Mouse (Mus musculus) heart, embryonic 11.5 days (tissue): ENCODE measurements around the gene Smyd1. TPM values are rescaled to one million over a fixed set of nuclear protein-coding genes. Genes with fewer than 3 reads are reported as not detected.
A peak's percentile ranks its signal among the peaks of the same experiment; 100 is the strongest.

Experiments used
- ATAC-seq: fragments of 200-750 bp; cut with Nextera tagmentation; replicated peaks from 2 replicates; pipeline ENCODE4 v1.8.0; 2017; ENCODE audit warnings: moderate library complexity; ENCODE audit not compliant: insufficient number of reproducible peaks, low FRiP score, low TSS enrichment
- H3K27ac ChIP-seq: fragments of 300-500 bp; sonication (generic); 2 replicates; pipeline ENCODE4 v1.5.1; 2014; ENCODE audit warnings: mild to moderate bottlenecking, low read depth, low read length
- H3K27me3 ChIP-seq: fragments of 300-500 bp; sonication (generic); 2 replicates; pipeline ENCODE4 v1.6.1; 2014; ENCODE audit warnings: mild to moderate bottlenecking, low read length, mixed read lengths; ENCODE audit not compliant: control insufficient read depth, insufficient read depth
- H3K36me3 ChIP-seq: fragments of 300-500 bp; sonication (generic); 2 replicates; pipeline ENCODE4 v1.6.1; 2014; ENCODE audit warnings: mild to moderate bottlenecking, low read length, moderate library complexity, mixed read lengths; ENCODE audit not compliant: control insufficient read depth, insufficient read depth
- H3K4me1 ChIP-seq: fragments of 300-500 bp; sonication (generic); 2 replicates; pipeline ENCODE4 v1.6.1; 2014; ENCODE audit warnings: low read length; ENCODE audit not compliant: control insufficient read depth, insufficient read depth
- H3K4me2 ChIP-seq: fragments of 300-500 bp; sonication (generic); 2 replicates; pipeline ENCODE4 v1.6.1; 2014; ENCODE audit warnings: mild to moderate bottlenecking, moderate library complexity
- H3K4me3 ChIP-seq: fragments of 300-500 bp; sonication (generic); 2 replicates; pipeline ENCODE4 v1.5.1; 2014; ENCODE audit warnings: low read depth, low read length
- H3K9ac ChIP-seq: fragments of 300-500 bp; sonication (generic); 2 replicates; pipeline ENCODE4 v1.6.1; 2014; ENCODE audit warnings: mild to moderate bottlenecking, low read depth, low read length, moderate library complexity
- H3K9me3 ChIP-seq: fragments of 300-500 bp; sonication (generic); replicated peaks from 2 replicates; pipeline ENCODE4 v1.6.1; 2016; ENCODE audit warnings: low read length; ENCODE audit not compliant: control insufficient read depth
- WGBS: fragments of 180-500 bp; shearing (Covaris S2); extraction: QIAGEN DNeasy Blood & Tissue Kit; methylation state at CpG from one replicate; pipeline ENCODE4 v1.1.7; 2014; ENCODE audit not compliant: insufficient replicate concordance; 5-methylcytosine and 5-hydroxymethylcytosine counted together
- polyA plus RNA-seq: library from polyadenylated mRNA; unstranded; fragments of >200 nt; fragmentation: Nextera tagmentation; extraction: Ambion mirVana; gene quantifications from 2 replicates; pipeline ENCODE4 v1.2.1, GENCODE M21; 2014

Gene Smyd1
- polyA plus RNA-seq, 1 experiment from 2014 or later = 164 TPM

DNA sequence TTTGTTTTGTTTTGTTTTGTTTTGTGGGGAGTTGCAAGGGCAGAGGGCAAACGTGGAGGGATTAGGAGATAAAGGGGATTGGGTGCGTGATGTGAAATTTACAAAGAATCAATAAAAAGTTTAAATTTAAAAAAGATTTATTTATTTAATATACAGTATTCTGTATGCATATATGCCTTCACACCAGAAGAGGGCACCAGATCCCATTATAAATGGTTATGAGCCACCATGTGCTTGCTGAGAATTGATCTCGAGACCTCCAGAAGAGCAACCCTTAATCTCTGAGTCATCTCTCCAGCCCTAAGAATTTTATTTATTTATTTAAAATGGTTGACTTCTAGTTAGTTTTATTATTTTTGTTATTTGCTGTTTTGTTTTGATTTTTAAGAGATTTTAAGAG is 78.8 kb downstream of the Smyd1 start:
- Histone ChIP-seq H3K4me2 (no peak overlapping the region), H3K9me3 (no peaks in the 10 kb centered on the region), H3K36me3 (no peaks in the 10 kb centered on the region; the same call in 1 of the 2 replicates), H3K4me1 (peaks cover 13% of the 10 kb centered on the region), H3K4me3 (no peak overlapping the region), H3K9ac (no peak overlapping the region), H3K27ac (no peak overlapping the region), H3K27me3 (no peaks in the 10 kb centered on the region)
- 82% methylated on average over 3 of the region's 3 CpGs for WGBS
- ATAC-seq = no peak

DNA sequence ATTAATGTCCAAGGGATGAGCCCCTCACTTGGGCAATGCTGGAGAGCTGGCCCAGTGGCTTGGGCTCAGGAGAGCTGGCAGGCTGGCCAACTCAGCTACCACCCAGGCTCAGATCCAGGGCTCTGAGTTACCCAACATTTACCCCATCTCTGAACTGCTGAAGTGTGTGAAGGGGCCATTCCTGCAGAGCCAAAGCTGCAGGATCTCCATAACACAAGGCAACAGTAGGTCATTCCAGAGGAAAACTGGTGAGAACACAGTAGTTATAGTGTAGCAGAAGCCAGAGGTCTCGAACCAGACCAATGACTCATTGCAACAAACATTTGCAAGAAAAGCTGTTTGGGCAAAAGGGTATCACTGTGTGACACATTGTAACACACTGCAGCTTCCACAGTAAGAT is 79.2 kb downstream of the Smyd1 start:
- no peak for ATAC-seq
- H3K27ac ChIP-seq = no peak overlapping the region
- no peaks in the 10 kb centered on the region for H3K9me3 ChIP-seq
- H3K4me3 ChIP-seq = no peak overlapping the region
- H3K36me3 ChIP-seq = no peaks in the 10 kb centered on the region; the same call in 1 of the 2 replicates
- peaks cover 13% of the 10 kb centered on the region for H3K4me1 ChIP-seq
- H3K9ac ChIP-seq = no peak overlapping the region
- H3K27me3 ChIP-seq = no peaks in the 10 kb centered on the region
- WGBS = 63% methylated on average over 1 of the region's 1 CpGs
- H3K4me2 ChIP-seq = no peak overlapping the region

GRCm38 (mm10) chr6:71240831-71241230 is 81.2 kb downstream of the Smyd1 start:
- no peak overlapping the region for H3K4me2 ChIP-seq
- H3K27ac ChIP-seq = peak overlapping the region; percentile 35; the same call in 1 of the 2 replicates
- H3K36me3 ChIP-seq = peaks cover 3% of the 10 kb centered on the region; the same call in 1 of the 2 replicates

GRCm38 (mm10) chr6:71239069-71239750 is 82.8 kb downstream of the Smyd1 start:
- no peaks in the 10 kb centered on the region for H3K27me3 ChIP-seq
- H3K4me2 ChIP-seq = no peak overlapping the region
- WGBS = 88% methylated on average over 26 of the region's 26 CpGs
- H3K9me3 ChIP-seq = no peaks in the 10 kb centered on the region
- H3K36me3 ChIP-seq = peaks cover 5% of the 10 kb centered on the region; the same call in 1 of the 2 replicates
- no peak overlapping the region for H3K27ac ChIP-seq
- ATAC-seq = no peak
- no peak overlapping the region for H3K4me3 ChIP-seq
- H3K9ac ChIP-seq = no peak overlapping the region
- peaks cover 13% of the 10 kb centered on the region for H3K4me1 ChIP-seq

More at GRCm38 (mm10) chr6:71240831-71241230, 81.2 kb downstream of the Smyd1 start:
- 77% methylated on average over 7 of the region's 7 CpGs for WGBS
- H3K9me3 ChIP-seq = no peaks in the 10 kb centered on the region
- no peak for ATAC-seq
- H3K9ac ChIP-seq = no peak overlapping the region
- H3K4me1 ChIP-seq = peaks cover 13% of the 10 kb centered on the region
- H3K27me3 ChIP-seq = no peaks in the 10 kb centered on the region
- no peak overlapping the region for H3K4me3 ChIP-seq

DNA sequence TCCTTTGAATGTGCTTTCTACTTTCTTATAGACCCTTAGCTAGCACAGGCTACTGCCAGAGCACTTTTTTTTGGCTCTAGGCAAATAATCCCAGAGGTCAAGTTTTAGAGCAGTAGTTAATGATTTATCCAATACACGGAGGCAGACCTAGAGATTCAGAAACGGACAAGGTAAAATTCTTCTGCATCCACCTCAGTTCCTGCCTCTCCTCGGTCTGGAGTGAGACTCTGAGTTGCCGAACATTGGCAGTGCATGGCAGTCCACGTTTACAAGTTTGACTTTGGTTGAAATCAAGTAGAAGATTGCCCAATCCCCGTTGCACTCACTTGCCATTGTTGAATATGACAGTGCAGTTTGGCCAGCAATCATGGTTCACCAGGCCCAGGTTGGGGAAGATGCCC is 85.0 kb downstream of the Smyd1 start:
- no peak overlapping the region for H3K9ac ChIP-seq
- no peak overlapping the region for H3K27ac ChIP-seq
- H3K9me3 ChIP-seq = no peaks in the 10 kb centered on the region
- H3K4me1 ChIP-seq = peaks cover 8% of the 10 kb centered on the region
- WGBS = 87% methylated on average over 6 of the region's 6 CpGs
- no peak for ATAC-seq
- H3K27me3 ChIP-seq = no peaks in the 10 kb centered on the region
- no peak overlapping the region for H3K4me2 ChIP-seq
- no peak overlapping the region for H3K4me3 ChIP-seq
- H3K36me3 ChIP-seq = peaks cover 5% of the 10 kb centered on the region; the same call in 1 of the 2 replicates

- Histone ChIP-seq H3K4me3 (no peak overlapping the region), H3K36me3 (peaks cover 5% of the 10 kb centered on the region; the same call in 1 of the 2 replicates), H3K4me1 (peaks cover 5% of the 10 kb centered on the region; the same call in 1 of the 2 replicates), H3K9ac (no peak overlapping the region), H3K9me3 (no peaks in the 10 kb centered on the region), H3K27me3 (no peaks in the 10 kb centered on the region), H3K4me2 (no peak overlapping the region), H3K27ac (no peak overlapping the region)
- no peak for ATAC-seq
- 77% methylated on average over 6 of the region's 6 CpGs for WGBS
Measured at GRCm38 (mm10) chr6:71236506-71236905, 85.5 kb downstream of the Smyd1 start.

DNA sequence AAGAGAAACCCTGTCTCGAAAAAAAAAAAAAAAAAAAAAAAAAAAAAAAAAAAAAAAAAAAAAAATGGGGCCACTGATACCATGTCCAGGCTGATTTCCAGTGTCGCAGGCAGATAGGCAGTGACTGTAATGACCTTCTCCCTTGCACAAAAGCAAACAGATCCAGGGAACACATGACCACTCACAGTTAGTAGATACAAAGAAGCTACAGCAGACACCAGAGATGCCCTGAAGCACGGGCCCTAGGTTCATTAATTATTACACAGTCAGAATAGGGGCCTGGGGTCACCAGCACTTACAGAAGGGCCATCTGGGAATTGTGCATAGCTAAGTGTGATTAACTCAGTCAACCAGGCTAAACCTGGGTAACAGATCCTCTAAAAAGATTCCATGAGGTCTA is 86.1 kb downstream of the Smyd1 start:
- Histone ChIP-seq H3K4me1 (no peaks in the 10 kb centered on the region), H3K4me3 (no peak overlapping the region), H3K27ac (no peak overlapping the region), H3K27me3 (no peaks in the 10 kb centered on the region), H3K9ac (no peak overlapping the region), H3K36me3 (peaks cover 5% of the 10 kb centered on the region; the same call in 1 of the 2 replicates), H3K9me3 (no peaks in the 10 kb centered on the region), H3K4me2 (no peak overlapping the region)
- ATAC-seq = no peak
- 52% methylated on average over 3 of the region's 3 CpGs for WGBS

GRCm38 (mm10) chr6:71235121-71235520 is 86.9 kb downstream of the Smyd1 start:
- 65% methylated on average over 13 of the region's 13 CpGs for WGBS
- Histone ChIP-seq H3K9ac (no peak overlapping the region), H3K4me3 (no peak overlapping the region), H3K36me3 (peaks cover 5% of the 10 kb centered on the region; the same call in 1 of the 2 replicates), H3K4me1 (no peaks in the 10 kb centered on the region), H3K27ac (no peak overlapping the region), H3K4me2 (no peak overlapping the region), H3K27me3 (no peaks in the 10 kb centered on the region), H3K9me3 (no peaks in the 10 kb centered on the region)
- ATAC-seq = no peak
